Mouse (Mus musculus): ENCODE measurements around the gene Hfm1. TPM values are rescaled to one million over a fixed set of nuclear protein-coding genes. Genes with fewer than 3 reads are reported as not detected.
A peak's percentile ranks its signal among the peaks of the same experiment; 100 is the strongest.

Hfm1 gene
- polyA plus RNA-seq, 1 experiment from 2014 or later = 0.20 TPM

GRCm38 (mm10) chr5:106831401-106831800, 94.7 kb downstream of the Hfm1 start:
- Histone ChIP-seq H3K36me3 (no peaks in the 10 kb centered on the region), H3K4me1 (no peaks in the 10 kb centered on the region), H3K27me3 (replicated peaks) (peaks cover 7% of the 10 kb centered on the region; the same call in 1 of the 2 replicates), H3K4me3 (no peak overlapping the region), H3K4me2 (no peak overlapping the region), H3K9me3 (replicated peaks) (no peaks in the 10 kb centered on the region), H3K27ac (no peak overlapping the region), H3K9ac (no peak overlapping the region)
- no peak for ATAC-seq
- WGBS (ENCODE audit: insufficient replicate concordance) = 71% methylated on average over 6 of the region's 6 CpGs

GRCm38 (mm10) chr5:106830775-106831174, 95.3 kb downstream of the Hfm1 start:
- Histone ChIP-seq H3K36me3 (no peaks in the 10 kb centered on the region), H3K4me1 (no peaks in the 10 kb centered on the region), H3K9me3 (replicated peaks) (no peaks in the 10 kb centered on the region), H3K27ac (no peak overlapping the region), H3K4me2 (no peak overlapping the region), H3K9ac (no peak overlapping the region), H3K4me3 (no peak overlapping the region), H3K27me3 (replicated peaks) (peaks cover 11% of the 10 kb centered on the region; the same call in 1 of the 2 replicates)
- ATAC-seq = no peak
- 31% methylated on average over 4 of the region's 4 CpGs for WGBS (ENCODE audit: insufficient replicate concordance)

GRCm38 (mm10) chr5:106826740-106827139, 99.4 kb downstream of the Hfm1 start:
- Histone ChIP-seq H3K27me3 (replicated peaks) (peaks cover 25% of the 10 kb centered on the region), H3K36me3 (no peaks in the 10 kb centered on the region), H3K4me1 (no peaks in the 10 kb centered on the region), H3K9ac (no peak overlapping the region), H3K27ac (no peak overlapping the region), H3K4me3 (no peak overlapping the region), H3K4me2 (no peak overlapping the region), H3K9me3 (replicated peaks) (no peaks in the 10 kb centered on the region)
- no peak for ATAC-seq

DNA sequence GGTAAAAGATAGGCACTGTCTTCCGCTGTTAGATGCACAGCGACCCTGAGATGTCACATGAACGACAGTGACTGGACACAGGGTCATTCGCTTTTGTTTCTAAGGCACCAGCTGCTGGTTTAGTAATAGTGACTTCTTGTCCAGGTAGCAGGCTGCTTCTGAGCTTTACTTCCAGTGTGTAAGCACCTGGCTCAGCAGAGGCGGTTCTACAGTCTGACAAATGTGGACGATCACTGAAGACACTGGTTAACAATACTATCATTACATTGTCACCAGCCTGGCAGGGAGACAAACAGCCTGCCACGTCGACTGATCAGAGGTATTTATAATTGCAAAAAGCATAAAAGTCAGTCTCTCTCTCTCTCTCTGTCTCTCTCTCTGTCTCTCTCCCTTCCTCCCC, 100.1 kb downstream of the Hfm1 start:
- Histone ChIP-seq H3K27ac (no peak overlapping the region), H3K4me2 (no peak overlapping the region), H3K4me1 (no peaks in the 10 kb centered on the region), H3K36me3 (no peaks in the 10 kb centered on the region), H3K27me3 (replicated peaks) (peaks cover 25% of the 10 kb centered on the region), H3K4me3 (no peak overlapping the region), H3K9me3 (replicated peaks) (no peaks in the 10 kb centered on the region), H3K9ac (no peak overlapping the region)
- ATAC-seq = no peak
- 62% methylated on average over 8 of the region's 8 CpGs for WGBS (ENCODE audit: insufficient replicate concordance)

- Histone ChIP-seq H3K9ac (no peak overlapping the region), H3K9me3 (replicated peaks) (no peaks in the 10 kb centered on the region)
- ATAC-seq = no peak
Measured at GRCm38 (mm10) chr5:106825301-106825853, 100.7 kb downstream of the Hfm1 start.

DNA sequence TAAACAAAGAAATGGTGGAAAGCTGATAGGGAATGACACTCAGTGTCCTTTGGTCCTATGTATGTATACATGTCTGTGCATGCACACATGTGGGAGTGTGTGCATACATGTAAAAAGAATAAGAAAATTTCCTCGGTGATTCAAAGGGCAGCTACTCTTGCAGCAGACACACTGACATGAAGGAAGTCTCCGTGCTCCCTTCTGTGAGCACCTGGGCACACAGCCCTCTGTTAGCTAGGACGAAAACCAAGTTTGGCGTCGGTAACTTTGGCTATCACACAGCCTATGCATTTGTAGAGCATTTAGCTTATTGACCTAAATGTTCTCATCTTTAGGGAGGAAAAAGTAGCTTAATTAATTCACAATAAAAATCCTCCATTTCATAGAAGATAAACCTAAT, 101.4 kb downstream of the Hfm1 start:
- no peak overlapping the region for H3K9ac ChIP-seq

More at GRCm38 (mm10) chr5:106825301-106825853, 100.7 kb downstream of the Hfm1 start:
- Histone ChIP-seq H3K36me3 (no peaks in the 10 kb centered on the region), H3K4me3 (peak overlapping the region; percentile 26), H3K4me1 (no peaks in the 10 kb centered on the region), H3K27me3 (replicated peaks) (peaks cover 25% of the 10 kb centered on the region), H3K27ac (no peak overlapping the region), H3K4me2 (peak overlapping the region; percentile 59)
- WGBS (ENCODE audit: insufficient replicate concordance) = 14% methylated on average over 19 of the region's 19 CpGs

DNA sequence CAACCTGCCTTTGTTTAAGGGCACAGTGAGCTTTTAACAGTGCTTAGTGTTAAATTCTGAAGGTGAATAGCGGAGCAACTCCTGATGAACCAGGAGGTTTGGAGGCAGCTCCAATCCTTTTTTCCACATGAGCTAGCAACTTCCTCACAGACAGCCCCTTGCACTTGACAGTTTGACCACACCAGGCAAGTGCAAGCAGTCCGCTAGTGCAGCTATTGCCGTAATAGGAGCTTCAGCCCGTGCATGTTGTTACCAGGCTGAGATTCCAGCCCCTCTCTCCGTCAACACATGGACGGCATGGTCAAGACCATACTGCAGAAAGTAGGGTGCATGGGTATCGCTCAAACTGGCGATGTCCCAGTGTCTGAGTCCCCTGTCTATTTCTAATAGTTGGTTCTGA, 106.5 kb downstream of the Hfm1 start:
- ATAC-seq = no peak
- Histone ChIP-seq H3K9me3 (replicated peaks) (no peaks in the 10 kb centered on the region), H3K4me3 (no peak overlapping the region), H3K4me2 (no peak overlapping the region), H3K4me1 (no peaks in the 10 kb centered on the region), H3K27me3 (replicated peaks) (peaks cover 21% of the 10 kb centered on the region), H3K36me3 (no peaks in the 10 kb centered on the region), H3K27ac (no peak overlapping the region), H3K9ac (no peak overlapping the region)
- 64% methylated on average over 8 of the region's 8 CpGs for WGBS (ENCODE audit: insufficient replicate concordance)

More for the DNA sequence above, 101.4 kb downstream of the Hfm1 start:
- ATAC-seq = no peak
- Histone ChIP-seq H3K4me2 (no peak overlapping the region), H3K4me3 (no peak overlapping the region; the same call in 1 of the 2 replicates), H3K27ac (no peak overlapping the region), H3K36me3 (no peaks in the 10 kb centered on the region), H3K27me3 (replicated peaks) (peaks cover 25% of the 10 kb centered on the region), H3K9me3 (replicated peaks) (no peaks in the 10 kb centered on the region), H3K4me1 (no peaks in the 10 kb centered on the region)
- 67% methylated on average over 5 of the region's 5 CpGs for WGBS (ENCODE audit: insufficient replicate concordance)

DNA sequence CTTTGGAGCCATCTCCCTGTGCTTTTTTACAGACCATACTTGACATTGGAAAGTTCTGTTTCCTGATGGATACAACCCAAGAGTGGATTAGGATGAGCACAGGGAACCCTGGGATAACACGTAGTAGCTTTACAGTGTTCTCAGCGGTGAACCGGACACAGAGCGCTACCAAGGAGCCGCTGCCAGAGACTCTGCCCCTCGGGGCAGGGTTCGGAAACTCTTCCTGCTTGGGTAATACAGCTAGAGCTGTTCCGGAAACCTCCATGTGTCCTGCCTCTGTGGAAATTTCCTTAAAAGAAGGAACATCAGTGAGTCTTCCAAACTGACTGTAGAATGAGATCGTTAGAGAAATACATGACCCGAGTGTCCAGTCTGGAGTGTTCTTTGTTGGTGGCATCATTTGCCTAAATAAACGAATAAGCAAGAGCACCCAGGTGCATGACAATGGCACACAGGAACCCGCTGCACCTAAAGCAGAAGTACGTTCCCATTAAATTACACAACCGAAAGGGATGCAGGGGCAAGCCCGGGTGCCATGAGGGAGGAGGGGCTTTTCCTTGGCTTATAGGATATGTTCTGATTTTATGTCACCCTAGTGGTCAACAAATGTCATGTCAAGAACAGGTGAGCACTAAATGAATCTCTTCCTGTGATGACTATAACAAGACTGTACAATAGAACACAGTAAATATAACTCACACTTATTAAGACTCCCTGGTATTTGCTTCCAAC, 110.0 kb downstream of the Hfm1 start:
- 53% methylated on average over 15 of the region's 15 CpGs for WGBS (ENCODE audit: insufficient replicate concordance)
- Histone ChIP-seq H3K27ac (no peak overlapping the region), H3K9ac (no peak overlapping the region), H3K4me1 (no peaks in the 10 kb centered on the region), H3K27me3 (replicated peaks) (peaks cover 35% of the 10 kb centered on the region), H3K4me3 (no peak overlapping the region), H3K36me3 (no peaks in the 10 kb centered on the region), H3K4me2 (no peak overlapping the region), H3K9me3 (replicated peaks) (no peaks in the 10 kb centered on the region)
- no peak for ATAC-seq

- 49% methylated on average over 6 of the region's 6 CpGs for WGBS (ENCODE audit: insufficient replicate concordance)
- ATAC-seq = no peak
- H3K4me2 ChIP-seq = no peak overlapping the region
Measured at GRCm38 (mm10) chr5:106814611-106815010, 111.5 kb downstream of the Hfm1 start.

GRCm38 (mm10) chr5:106803094-106803493, 123.0 kb downstream of the Hfm1 start:
- 0 out of 2 replicates have a peak, but pooled peaks cover 5% of the 10 kb centered on the region for H3K27me3 ChIP-seq (replicated peaks)
- peaks cover 14% of the 10 kb centered on the region for H3K4me1 ChIP-seq
- no peak overlapping the region for H3K4me3 ChIP-seq
- no peak for ATAC-seq
- no peaks in the 10 kb centered on the region for H3K36me3 ChIP-seq
- H3K9me3 ChIP-seq (replicated peaks) = no peaks in the 10 kb centered on the region
- H3K4me2 ChIP-seq = peak overlapping the region; percentile 60
- no peak overlapping the region for H3K27ac ChIP-seq
- H3K9ac ChIP-seq = no peak overlapping the region
- WGBS (ENCODE audit: insufficient replicate concordance) = 1% methylated on average over 12 of the region's 12 CpGs

More at GRCm38 (mm10) chr5:106814611-106815010, 111.5 kb downstream of the Hfm1 start:
- Histone ChIP-seq H3K9me3 (replicated peaks) (no peaks in the 10 kb centered on the region), H3K27ac (no peak overlapping the region), H3K27me3 (replicated peaks) (peaks cover 48% of the 10 kb centered on the region), H3K4me1 (no peaks in the 10 kb centered on the region), H3K4me3 (no peak overlapping the region), H3K9ac (no peak overlapping the region), H3K36me3 (no peaks in the 10 kb centered on the region)

GRCm38 (mm10) chr5:106801886-106802798, 124.0 kb downstream of the Hfm1 start:
- H3K9ac ChIP-seq = no peak overlapping the region
- H3K4me3 ChIP-seq = no peak overlapping the region
- H3K27me3 ChIP-seq (replicated peaks) = 0 out of 2 replicates have a peak, but pooled peaks cover 5% of the 10 kb centered on the region
- no peaks in the 10 kb centered on the region for H3K36me3 ChIP-seq
- H3K27ac ChIP-seq = no peak overlapping the region
- 7% methylated on average over 32 of the region's 32 CpGs for WGBS (ENCODE audit: insufficient replicate concordance)
- peaks cover 14% of the 10 kb centered on the region for H3K4me1 ChIP-seq
- peak overlapping the region; percentile 60 for H3K4me2 ChIP-seq
- ATAC-seq = peak; percentile 71
- no peaks in the 10 kb centered on the region for H3K9me3 ChIP-seq (replicated peaks)
